In genomic region chr10:57156426-57156825, GRCm38 (mm10) we compare ENCODE assay signal across 20 mouse cellular contexts.
DNase-seq lines count a peak whose midpoint lies in the region; ATAC-seq and TF ChIP-seq lines count a peak whose summit lies in the region.
"Had no signal": no experiment of that assay in that cellular context is flagged by ENCODE, and none has a peak within 500 bp of the region (broad histone marks: within the 10 kb centered on the region; RNA-seq: fewer than 3 reads in every experiment).

No protein-coding gene starts in this region.

- no peak overlapping the region for H3K4me3 ChIP-seq in limb, embryonic 15.5 days
- H3K4me3 ChIP-seq in lung, postnatal 0 days (ENCODE audit: low read depth, low read length): no peak overlapping the region
- H3K4me3 ChIP-seq: embryonic facial prominence, embryonic 12.5 days; forebrain, embryonic 13.5 days; heart, embryonic 13.5 days; hindbrain, embryonic 15.5 days had no signal

- no peaks in the 10 kb centered on the region for H3K9me3 ChIP-seq in limb, embryonic 15.5 days
- no peaks in the 10 kb centered on the region for H3K9me3 ChIP-seq in lung, postnatal 0 days (ENCODE audit: low read length)
- H3K9me3 ChIP-seq: embryonic facial prominence, embryonic 12.5 days; forebrain, embryonic 13.5 days; G1E; heart, embryonic 13.5 days; hindbrain, embryonic 15.5 days had no signal

- peak; percentile 99 for TF ChIP-seq EP300 in lung, postnatal 0 days (IDR thresholded peaks at IDR 0.05)

- no peaks in the 10 kb centered on the region for H3K27me3 ChIP-seq in limb, embryonic 15.5 days
- no peaks in the 10 kb centered on the region for H3K27me3 ChIP-seq in lung, postnatal 0 days (replicated peaks; ENCODE audit: insufficient read depth, low read length)
- H3K27me3 ChIP-seq: embryonic facial prominence, embryonic 12.5 days; forebrain, embryonic 13.5 days; heart, embryonic 13.5 days; hindbrain, embryonic 15.5 days had no signal

- TF ChIP-seq CTCF in lung, postnatal 0 days (IDR thresholded peaks at IDR 0.05): no peak

- no peak overlapping the region for H3K4me2 ChIP-seq in limb, embryonic 15.5 days
- H3K4me2 ChIP-seq in lung, postnatal 0 days (replicated peaks; ENCODE audit: low read depth, low read length): no peak overlapping the region
- H3K4me2 ChIP-seq: embryonic facial prominence, embryonic 12.5 days; forebrain, embryonic 13.5 days; heart, embryonic 13.5 days; hindbrain, embryonic 15.5 days had no signal

- peaks cover 4% of the 10 kb centered on the region; the same call in 1 of the 2 replicates for H3K4me1 ChIP-seq in limb, embryonic 15.5 days
- no peaks in the 10 kb centered on the region for H3K4me1 ChIP-seq in lung, postnatal 0 days (ENCODE audit: insufficient read depth, low read depth, low read length)
- H3K4me1 ChIP-seq: embryonic facial prominence, embryonic 12.5 days; forebrain, embryonic 13.5 days; heart, embryonic 13.5 days; hindbrain, embryonic 15.5 days had no signal

- H3K27ac ChIP-seq in limb, embryonic 15.5 days: peak overlapping the region; percentile 12; the same call in 1 of the 2 replicates
- H3K27ac ChIP-seq in lung, postnatal 0 days (ENCODE audit: low read length): peak overlapping the region; percentile 70
- H3K27ac ChIP-seq: embryonic facial prominence, embryonic 12.5 days; forebrain, embryonic 13.5 days; heart, embryonic 13.5 days; hindbrain, embryonic 15.5 days had no signal

- 48% methylated on average over 4 of the region's 4 CpGs for WGBS in limb, embryonic 15.5 days
- 46% methylated on average over 4 of the region's 4 CpGs for WGBS in lung, postnatal 0 days

- ATAC-seq in limb, embryonic 15.5 days (ENCODE audit: insufficient number of reproducible peaks, low FRiP score, low TSS enrichment, low read depth): no peak
- peak; percentile 94 for ATAC-seq in lung, postnatal 0 days
- no peak for ATAC-seq in erythroblast, adult 5-6 weeks (replicated peaks; ENCODE audit: low FRiP score, poor library complexity, severe bottlenecking)
- ATAC-seq: CD4-positive, CD25-positive, alpha-beta regulatory T cell, adult 4 months; forebrain, embryonic 13.5 days; forebrain, postnatal 0 days had no signal

- peak; percentile 14 for DNase-seq in gastrocnemius, adult 18-20 months (ENCODE audit: low spot score)
- DNase-seq in gastrocnemius, postnatal 14 days: no peak
- DNase-seq in lung, postnatal 0 days (ENCODE audit: low spot score): peak; percentile 92
- peak; percentile 64 for DNase-seq in lung, postnatal 36 days
- DNase-seq in frontal cortex, adult 2 months (ENCODE audit: extremely low spot score in 1 of 2, low spot score in 1 of 2): no peak
- DNase-seq in cerebellum, adult 9-11 months: no peak
- DNase-seq: adrenal gland, adult 8-10 months; adrenal gland, postnatal 36 days; B cell, adult 2 months; cerebellum, adult 2 months; cerebellum, postnatal 14 days; forebrain, postnatal 0 days had no signal

- no peaks in the 10 kb centered on the region for H3K36me3 ChIP-seq in limb, embryonic 15.5 days
- no peaks in the 10 kb centered on the region for H3K36me3 ChIP-seq in lung, postnatal 0 days (ENCODE audit: insufficient read depth, low read length)
- H3K36me3 ChIP-seq: embryonic facial prominence, embryonic 12.5 days; G1E; heart, embryonic 13.5 days; hindbrain, embryonic 15.5 days had no signal

- no peak overlapping the region for H3K9ac ChIP-seq in limb, embryonic 15.5 days
- no peak overlapping the region for H3K9ac ChIP-seq in lung, postnatal 0 days (replicated peaks; ENCODE audit: low read depth)
- H3K9ac ChIP-seq: embryonic facial prominence, embryonic 12.5 days; forebrain, embryonic 13.5 days; forebrain, postnatal 0 days; heart, embryonic 13.5 days; hindbrain, embryonic 15.5 days had no signal

- intact Hi-C loops in gastrocnemius, postnatal 14 days (cut with DNase I; ENCODE audit: low total_unique reads): no loop called here

Comparison
In these comparisons a context has a peak if more than half of its experiments do, and no peak if none do; other contexts are left out.
1. DNase-seq: peak in gastrocnemius, adult 18-20 months (single experiment), lung, postnatal 0 days (single experiment) and lung, postnatal 36 days (single experiment); none in gastrocnemius, postnatal 14 days (single experiment), frontal cortex, adult 2 months (0 of 2) and cerebellum, adult 9-11 months (single experiment).